Mouse (Mus musculus): ENCODE data around the gene Cwc25. TPM values are rescaled to one million over a fixed set of nuclear protein-coding genes. Genes with fewer than 3 reads are reported as not detected.

Gene Cwc25
- polyA plus RNA-seq, 1 experiment from 2014 or later: 23.3 TPM

Small RNAs within 50 kb of the gene (microRNA-seq; reads per million reads assigned to microRNA genes)
- not detected for gene Mir8102

Other genes with a start within 250 kb of the Cwc25 start
- gene Srcin1, start 190.4 kb downstream of the Cwc25 start, polyA plus RNA-seq (2015; fragmentation: Nextera tagmentation; extraction: Ambion mirVana): 0.76 and 1.2 TPM in 2 replicates
- 4.3 and 7.2 TPM in 2 replicates for gene Epop, start 136.9 kb downstream of the Cwc25 start, polyA plus RNA-seq (2015; fragmentation: Nextera tagmentation; extraction: Ambion mirVana)
- 3.1 and 3.3 TPM in 2 replicates for gene Mllt6, start 103.1 kb downstream of the Cwc25 start, polyA plus RNA-seq (2015; fragmentation: Nextera tagmentation; extraction: Ambion mirVana)
- gene Cisd3, start 80.7 kb downstream of the Cwc25 start, polyA plus RNA-seq (2015; fragmentation: Nextera tagmentation; extraction: Ambion mirVana): 12.5 and 13.4 TPM in 2 replicates
- 17.2 and 20.9 TPM in 2 replicates for gene Pcgf2, start 66.1 kb downstream of the Cwc25 start, polyA plus RNA-seq (2015; fragmentation: Nextera tagmentation; extraction: Ambion mirVana)
- 443 and 487 TPM in 2 replicates for gene Psmb3, start 63.2 kb downstream of the Cwc25 start, polyA plus RNA-seq (2015; fragmentation: Nextera tagmentation; extraction: Ambion mirVana)
- 2.3 and 3.1 TPM in 2 replicates for gene Pip4k2b, start 21.9 kb downstream of the Cwc25 start, polyA plus RNA-seq (2015; fragmentation: Nextera tagmentation; extraction: Ambion mirVana)
- 0.62 and 0.84 TPM in 2 replicates for gene 1700001P01Rik, start 9.4 kb upstream of the Cwc25 start, polyA plus RNA-seq (2015; fragmentation: Nextera tagmentation; extraction: Ambion mirVana)
- gene Rpl23, start 15.9 kb upstream of the Cwc25 start, polyA plus RNA-seq (2015; fragmentation: Nextera tagmentation; extraction: Ambion mirVana): 596 and 632 TPM in 2 replicates
- gene Lasp1, start 32.4 kb upstream of the Cwc25 start, polyA plus RNA-seq (2015; fragmentation: Nextera tagmentation; extraction: Ambion mirVana): 122 and 131 TPM in 2 replicates
- 10.5 and 11.8 TPM in 2 replicates for gene B230217C12Rik, start 74.2 kb upstream of the Cwc25 start, polyA plus RNA-seq (2015; fragmentation: Nextera tagmentation; extraction: Ambion mirVana)
- 0.66 and 0.84 TPM in 2 replicates for gene Fbxo47, start 117.6 kb upstream of the Cwc25 start, polyA plus RNA-seq (2015; fragmentation: Nextera tagmentation; extraction: Ambion mirVana)
- 0.18 and 0.34 TPM in 2 replicates for gene Plxdc1, start 219.9 kb upstream of the Cwc25 start, polyA plus RNA-seq (2015; fragmentation: Nextera tagmentation; extraction: Ambion mirVana)
- gene Arl5c, start 229.6 kb upstream of the Cwc25 start, polyA plus RNA-seq (2015; fragmentation: Nextera tagmentation; extraction: Ambion mirVana): 9.6 and 14.7 TPM in 2 replicates

Measured in embryonic facial prominence, embryonic 13.5 days (tissue).